Mouse (Mus musculus): ENCODE measurements around the gene Phrf1.

DNA sequence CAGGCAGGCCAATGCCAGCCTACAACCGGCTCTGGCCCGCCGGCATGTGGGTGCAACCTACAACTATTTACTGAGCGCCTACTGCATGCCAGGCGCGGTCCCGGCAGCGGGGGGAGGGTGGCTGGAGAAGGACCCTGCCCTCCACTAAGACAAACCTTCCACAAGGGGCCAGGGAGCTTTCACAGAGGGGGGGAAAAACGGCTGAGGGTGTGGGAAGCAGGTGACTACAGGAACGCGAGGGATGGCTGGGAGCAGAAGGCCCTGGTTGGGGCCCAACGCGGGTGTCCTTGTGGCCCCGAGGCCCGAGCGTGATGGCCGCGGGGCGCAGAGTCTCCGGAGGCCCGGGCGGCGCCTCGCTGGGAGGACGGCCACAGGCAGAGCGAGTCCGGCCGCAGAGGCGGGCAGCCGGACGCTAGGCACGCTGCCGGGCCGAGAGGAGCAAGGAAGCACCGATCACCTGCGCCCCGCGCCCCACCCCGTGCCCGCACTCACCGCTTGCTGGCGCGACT lies 35.2 kb upstream of the Phrf1 start:
- TF ChIP-seq POLR2A (IDR thresholded peaks at IDR 0.05; ENCODE audit: extremely low read depth, insufficient read depth, low read length) = no peak
- no peak for TF ChIP-seq CTCF (IDR thresholded peaks at IDR 0.05; ENCODE audit: low read depth, low read length)

Measured in liver, adult 2 months (tissue).